Mouse (Mus musculus) mouse embryonic stem cell (cell line): ENCODE results near the gene Wdhd1.

ENCODE experiments used
- in situ Hi-C, 2 experiments: fragments of 300-500 bp; cut with MboI; formaldehyde crosslinking; loops; 1 replicate in 1 of 2; 3 replicates in 1 of 2; pipeline ENCODE4 v1.14.3; 2019 to 2020; ENCODE audit warnings: low sequenced_read_pairs in 2 of 2, low pct_unique_long_range_greater_than_20kb in 1 of 2, mixed read lengths in 1 of 2; ENCODE audit not compliant: unreplicated experiment in 1 of 2

The Wdhd1 gene

DNA sequence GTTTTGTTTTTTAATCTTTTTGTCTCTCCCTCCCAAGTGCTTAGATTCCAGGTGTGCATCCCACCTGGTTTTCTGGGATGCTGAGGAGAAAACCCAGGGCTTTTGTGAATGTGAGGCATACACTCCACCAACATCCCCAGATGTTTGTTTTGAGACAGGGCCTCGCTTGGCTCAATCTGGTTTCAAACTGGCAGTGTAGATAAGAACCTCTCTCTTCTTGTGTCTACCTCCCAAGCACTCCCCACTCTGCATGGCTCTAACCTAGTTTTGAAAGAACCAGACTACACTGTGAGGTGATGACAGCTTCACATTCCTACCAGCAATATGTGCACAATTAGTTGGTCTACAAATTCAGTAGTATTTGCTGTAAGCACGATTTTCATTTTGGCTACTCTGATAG, 43.1 kb downstream of the Wdhd1 start:
- in situ Hi-C loops = no loop called here

- in situ Hi-C loops = no loop called here
Observed at GRCm38 (mm10) chr14:47229796-47230376, 46.8 kb downstream of the Wdhd1 start.

DNA sequence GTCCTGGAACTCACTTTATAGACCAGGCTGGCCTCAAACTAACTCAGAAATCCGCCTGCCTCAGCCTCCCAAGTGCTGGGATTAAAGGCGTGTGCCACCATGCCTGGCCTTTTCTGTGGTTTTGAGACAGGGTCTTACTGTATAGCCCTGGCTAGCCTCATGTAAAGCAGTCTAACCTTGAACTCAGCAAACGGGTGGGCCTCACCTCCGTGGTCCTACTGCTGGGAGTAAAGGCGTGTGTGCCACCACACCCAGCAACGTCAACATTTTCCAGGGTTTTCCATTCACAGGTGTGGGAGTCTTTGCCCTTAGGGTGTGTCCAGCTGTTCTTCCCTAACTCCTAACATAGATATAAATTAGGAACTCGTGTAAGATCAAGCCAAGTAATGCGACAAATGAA, 50.7 kb downstream of the Wdhd1 start:
- in situ Hi-C loops = no loop called here

DNA sequence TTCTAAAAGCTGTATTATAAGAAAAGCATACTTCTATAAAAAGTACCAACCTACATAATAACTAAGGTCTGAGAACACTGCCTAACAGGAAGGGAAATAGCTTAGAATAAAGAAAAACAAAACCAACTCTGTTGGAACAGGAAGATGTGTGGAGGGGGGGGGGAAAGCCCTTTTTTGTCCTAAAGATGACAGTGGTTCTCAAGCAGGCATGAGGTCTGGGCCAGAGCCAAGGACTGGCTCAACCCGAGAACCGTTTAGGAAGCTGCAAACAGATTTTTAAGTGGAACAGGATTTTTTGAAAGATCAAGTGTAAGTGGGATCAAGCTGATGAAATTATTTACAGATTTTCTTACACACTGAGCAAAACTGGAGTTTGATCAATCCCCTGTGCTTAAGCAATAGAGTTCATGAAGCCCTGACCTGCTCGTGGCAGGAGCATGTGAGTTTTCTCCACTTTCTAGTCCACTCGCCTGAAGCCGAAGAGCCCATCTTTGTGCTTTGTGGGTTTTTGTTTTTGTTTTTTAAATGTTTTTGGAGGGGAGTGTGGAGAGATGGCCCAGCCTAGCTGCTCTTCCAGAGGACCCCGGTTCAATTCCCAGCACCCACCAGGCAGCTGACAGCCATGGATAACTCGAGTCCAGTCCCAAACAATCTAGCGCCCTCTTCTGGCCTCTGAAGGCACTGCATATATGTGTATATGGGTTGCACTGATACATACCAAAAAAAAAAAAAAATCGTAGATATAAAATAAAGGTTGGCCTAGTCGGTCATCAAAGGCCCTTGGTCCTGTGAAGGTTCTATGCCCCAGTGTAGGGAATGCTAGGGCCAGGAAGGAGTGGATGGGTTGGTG, 52.0 kb downstream of the Wdhd1 start:
- in situ Hi-C loops = no loop called here

DNA sequence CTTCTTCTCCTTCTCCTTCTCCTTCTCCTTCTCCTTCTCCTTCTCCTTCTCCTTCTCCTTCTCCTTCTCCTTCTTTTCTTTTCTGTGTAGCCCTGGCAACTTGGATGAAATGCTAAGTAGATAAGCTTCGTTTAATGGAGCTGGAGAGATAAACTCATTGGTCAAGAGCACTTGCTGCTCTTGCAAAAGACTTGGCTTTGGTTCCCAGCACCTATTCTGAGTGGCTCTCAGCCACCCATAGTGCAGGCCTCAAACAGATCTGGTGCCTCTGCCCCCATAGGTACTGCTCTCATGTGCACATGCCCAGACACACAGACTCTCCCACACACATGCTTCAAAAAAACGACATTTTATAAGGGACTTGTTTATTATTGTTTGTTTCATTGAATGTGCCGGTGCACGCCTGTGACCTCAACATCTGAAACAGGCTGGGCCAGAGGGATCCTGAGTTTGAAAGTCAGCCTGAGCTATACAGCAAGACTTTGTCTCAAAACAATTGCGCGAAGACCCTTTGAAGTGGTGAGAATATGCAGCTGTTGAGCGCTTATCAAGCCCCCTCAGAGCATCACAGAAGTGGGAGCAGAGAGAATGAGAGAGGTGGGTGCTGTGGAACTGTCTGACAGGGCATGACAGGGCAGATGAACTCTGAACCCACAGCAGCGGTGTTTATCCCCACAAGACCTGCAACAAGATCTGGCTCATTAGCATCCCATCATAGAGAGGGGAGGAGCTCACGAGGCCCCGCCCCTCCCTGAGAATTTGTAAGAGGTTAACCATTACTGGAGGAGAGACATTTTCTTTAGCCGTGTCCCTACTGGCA, 53.8 kb downstream of the Wdhd1 start:
- in situ Hi-C loops = no loop called here

DNA sequence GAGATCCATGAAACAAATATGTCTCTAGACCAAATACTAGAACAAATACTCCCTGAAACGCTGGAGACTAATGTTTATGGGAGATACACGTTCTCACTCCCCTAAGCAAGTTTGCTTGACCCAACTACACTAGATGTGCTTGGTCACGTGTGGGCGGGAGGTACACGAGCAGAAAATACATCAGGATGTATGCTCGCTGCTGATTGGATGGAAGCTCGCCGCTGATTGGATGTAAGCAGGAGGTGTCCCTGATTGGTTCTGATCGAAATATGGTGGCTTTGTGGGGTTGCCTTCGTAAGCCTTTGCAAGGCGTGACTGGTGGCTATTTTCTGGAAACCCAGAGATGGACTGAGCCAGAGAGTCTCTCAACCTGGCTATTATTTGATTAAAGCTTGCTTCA, 55.1 kb downstream of the Wdhd1 start:
- in situ Hi-C loops = no loop called here

- in situ Hi-C loops = no loop called here
Observed at GRCm38 (mm10) chr14:47220231-47221025, 56.2 kb downstream of the Wdhd1 start.

GRCm38 (mm10) chr14:47218766-47219606, 57.7 kb downstream of the Wdhd1 start:
- in situ Hi-C loops = no loop called here

- in situ Hi-C loops = no loop called here
Observed at GRCm38 (mm10) chr14:47216541-47216940, 60.1 kb downstream of the Wdhd1 start.

DNA sequence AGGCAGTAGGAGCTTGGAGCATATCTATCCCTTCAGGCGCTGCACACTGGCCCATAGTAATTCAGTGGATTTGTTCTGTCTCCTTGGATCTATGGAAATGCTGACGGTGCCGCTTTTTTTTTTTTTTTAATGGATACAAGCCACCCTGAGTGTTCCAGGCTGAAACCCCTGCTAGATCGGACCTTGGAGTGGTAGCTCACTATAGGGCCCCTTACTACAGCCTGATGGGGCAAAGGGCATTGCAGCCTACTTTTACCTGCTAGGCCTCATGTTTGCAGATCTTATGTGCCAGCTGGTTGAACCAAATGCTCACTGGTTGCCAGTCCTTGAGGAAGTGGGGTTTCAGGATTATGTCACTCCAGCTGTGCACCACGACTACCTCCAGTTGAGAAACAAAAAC, 62.3 kb downstream of the Wdhd1 start:
- in situ Hi-C loops = no loop called here

DNA sequence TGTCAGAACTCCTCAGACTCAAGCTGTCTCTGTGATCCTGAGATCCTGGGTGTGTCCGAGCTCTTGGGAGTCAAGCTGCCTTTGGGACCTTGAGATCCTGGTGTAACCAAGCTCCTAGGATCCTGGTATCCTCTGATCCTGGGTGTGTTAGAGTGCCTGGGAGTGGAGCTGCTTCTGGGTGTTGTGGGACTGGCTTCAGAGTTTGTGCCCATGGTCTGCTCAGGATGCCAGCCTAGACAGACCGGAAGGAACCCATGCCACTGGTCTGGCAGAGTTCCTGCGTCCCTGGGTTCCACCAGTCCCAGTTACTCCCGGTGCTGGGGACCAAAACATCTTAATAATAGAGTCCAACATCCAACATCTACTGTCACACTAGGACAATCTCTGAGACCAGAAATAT, 63.4 kb downstream of the Wdhd1 start:
- in situ Hi-C loops = no loop called here

DNA sequence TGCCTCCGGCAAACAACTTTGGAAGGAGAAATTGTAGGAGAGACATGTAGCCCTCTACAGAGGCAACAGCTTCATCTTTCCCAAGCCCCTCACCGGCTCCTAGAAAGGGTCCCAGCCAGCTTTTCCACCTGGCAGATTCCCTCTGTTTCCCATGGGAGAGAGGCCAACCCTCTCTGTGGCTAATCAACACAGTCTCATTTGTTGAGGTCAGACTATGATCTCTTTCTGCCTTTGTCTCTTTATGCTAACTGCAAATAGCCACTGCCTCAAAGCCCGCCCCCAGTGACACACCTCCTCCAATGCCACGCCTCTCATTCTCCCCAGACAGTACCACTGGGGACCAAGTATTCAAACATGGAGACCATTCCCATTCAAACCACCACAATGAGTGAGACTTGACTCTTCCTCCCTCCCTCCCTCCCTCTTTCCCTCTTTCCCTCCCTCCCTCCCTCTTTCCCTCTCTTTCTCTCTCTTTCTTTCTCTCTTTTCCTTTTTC, 66.9 kb downstream of the Wdhd1 start:
- in situ Hi-C loops = no loop called here

- in situ Hi-C loops = no loop called here
Observed at GRCm38 (mm10) chr14:47208564-47209493, 67.8 kb downstream of the Wdhd1 start.

DNA sequence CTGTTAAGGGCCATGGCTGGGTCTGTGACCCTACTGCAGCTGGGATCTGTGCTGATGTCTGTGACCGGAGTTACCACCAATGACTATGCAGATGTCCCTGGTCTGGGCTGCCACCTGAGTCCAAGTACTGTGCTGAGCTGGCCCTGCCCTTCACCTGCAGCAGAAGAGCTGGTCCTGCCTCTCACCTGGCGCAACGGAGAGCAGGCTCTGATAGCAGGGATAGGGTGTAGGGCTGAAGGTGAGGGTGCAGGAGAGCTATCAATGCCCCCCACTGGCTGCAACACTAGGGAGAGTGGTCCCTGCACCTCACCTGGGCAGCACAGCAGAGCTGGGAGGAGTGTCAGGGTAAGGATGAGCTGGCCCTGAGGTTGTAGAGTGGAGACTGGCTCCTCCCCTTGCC, 70.1 kb downstream of the Wdhd1 start:
- in situ Hi-C loops = no loop called here

DNA sequence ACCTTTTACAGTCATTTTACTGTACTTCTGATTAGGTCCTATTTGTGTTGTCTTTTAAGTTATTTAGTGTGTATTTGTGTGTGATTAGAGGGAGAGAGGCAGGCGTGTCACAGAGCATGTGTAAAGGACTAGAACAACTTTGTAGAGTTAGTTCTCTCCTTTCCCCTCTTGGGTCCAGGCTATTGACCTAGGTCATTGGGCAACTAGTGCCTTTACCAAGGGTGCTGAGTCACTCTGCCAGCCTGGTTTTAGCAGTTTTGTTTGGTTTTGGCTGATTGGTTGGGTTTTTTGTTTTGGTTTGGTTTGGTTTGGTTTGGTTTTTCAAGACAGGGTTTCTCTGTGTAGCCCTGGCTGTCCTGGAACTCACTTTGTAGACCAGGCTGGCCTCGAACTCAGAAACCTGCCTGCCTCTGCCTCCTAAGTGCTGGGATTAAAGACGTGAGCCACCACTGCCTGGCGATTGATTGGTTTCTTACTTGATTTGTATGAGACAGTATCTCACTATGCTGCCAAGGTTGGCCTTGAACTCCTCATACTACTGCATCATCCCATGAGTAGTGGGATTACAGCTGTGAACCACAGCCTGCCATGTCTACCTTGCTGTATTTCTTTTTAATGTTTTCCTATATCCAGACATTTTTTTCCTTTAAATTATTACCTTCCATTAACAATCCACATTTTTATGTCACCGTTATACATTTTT, 71.2 kb downstream of the Wdhd1 start:
- in situ Hi-C loops = no loop called here

GRCm38 (mm10) chr14:47197340-47197739, 79.3 kb downstream of the Wdhd1 start:
- in situ Hi-C loops = no loop called here
